Mouse (Mus musculus) fibroblast of lung, adult 2 months (primary cell): ENCODE measurements around the gene Tob1.
A peak's percentile ranks its signal among the peaks of the same experiment; 100 is the strongest.

Experiments
- DNase-seq: peaks from one replicate; pipeline ENCODE4 v3.0.0-alpha.2; 2011; ENCODE audit warnings: low read depth

Gene Tob1

DNA sequence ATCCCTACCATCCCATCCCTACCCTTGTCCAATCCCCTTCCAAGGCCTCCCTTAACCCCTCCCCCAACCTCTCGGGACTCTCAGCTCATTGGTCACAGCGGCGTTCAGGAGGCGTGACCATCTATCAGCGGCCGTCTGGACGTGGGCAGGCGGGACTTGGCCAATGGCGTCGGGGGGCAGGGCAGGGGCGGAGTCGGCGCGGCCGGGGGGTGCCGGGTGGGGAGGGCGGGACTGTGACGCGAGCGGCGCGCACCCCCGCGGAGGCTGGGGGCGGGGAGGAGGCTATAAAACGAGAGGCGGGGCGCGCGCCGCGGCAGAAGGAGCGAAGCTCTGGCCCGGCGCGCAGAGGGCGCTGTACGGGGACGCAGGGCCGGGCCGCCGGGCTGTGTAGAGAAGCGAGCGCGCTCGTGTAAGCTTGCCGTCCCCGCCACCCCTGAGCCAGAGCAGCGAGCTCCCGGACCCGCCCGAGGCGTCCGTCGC, at the start of gene Tob1:
Tob1 (plus strand) TSS at position 331 of the 480 bp plus-strand sequence.
- DNase-seq, result peak; percentile 95

DNA sequence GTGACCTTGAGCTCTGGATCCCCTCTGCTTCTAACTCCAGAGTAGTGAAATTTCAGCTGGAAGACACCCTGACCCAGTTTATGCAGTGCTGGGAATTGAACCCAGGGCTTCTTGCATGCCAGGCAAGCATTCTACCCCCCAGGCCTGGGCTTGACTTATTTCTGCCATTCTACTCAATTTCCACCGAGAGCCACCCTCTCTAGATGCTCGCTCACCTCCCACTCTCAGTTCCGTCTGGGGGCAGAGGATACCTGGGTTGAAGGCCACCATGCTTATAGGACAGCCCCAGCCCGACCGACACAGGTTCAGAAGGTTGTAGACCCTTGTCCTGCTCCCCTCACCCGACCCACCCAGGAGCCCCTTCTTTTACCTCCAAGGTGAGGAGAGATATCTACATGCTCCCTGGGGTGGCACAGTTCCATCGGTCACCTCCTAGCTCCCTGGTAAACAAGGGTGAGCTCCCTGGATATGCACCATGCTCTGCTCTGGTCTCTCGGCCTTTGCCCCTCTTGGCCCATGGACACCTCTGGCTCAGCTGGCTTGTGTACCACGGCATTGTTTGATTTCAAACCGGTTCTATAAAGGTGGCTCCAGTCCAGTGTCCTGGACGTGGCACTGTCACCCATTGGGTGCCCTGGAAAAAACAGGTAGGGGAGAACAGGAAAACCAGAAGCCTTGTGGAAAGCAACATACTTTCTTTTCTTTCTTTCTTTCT, 49.2 kb upstream of the Tob1 start:
- DNase-seq, result no peak

GRCm38 (mm10) chr11:94163005-94163767, 48.1 kb upstream of the Tob1 start:
- DNase-seq, result no peak

DNA sequence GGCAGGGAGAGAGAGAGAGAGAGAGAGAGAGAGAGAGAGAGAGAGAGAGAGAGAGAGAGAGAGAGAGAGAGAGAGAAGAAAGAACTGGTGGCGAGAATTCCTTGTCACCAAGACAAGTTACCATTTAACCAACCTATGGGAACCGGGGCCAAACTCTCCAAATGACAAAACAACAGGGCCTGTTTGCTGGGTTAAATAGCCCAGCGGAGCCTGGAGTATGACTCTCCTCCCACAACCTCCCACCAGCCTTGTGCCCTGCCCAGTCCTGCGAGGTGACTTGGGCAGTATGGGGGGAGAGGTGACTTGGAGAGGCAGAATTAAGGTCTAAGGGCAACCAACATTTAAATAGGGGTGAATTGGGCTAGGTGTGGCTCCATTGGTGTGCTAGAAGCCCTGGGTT, 45.5 kb upstream of the Tob1 start:
- no peak for DNase-seq

DNA sequence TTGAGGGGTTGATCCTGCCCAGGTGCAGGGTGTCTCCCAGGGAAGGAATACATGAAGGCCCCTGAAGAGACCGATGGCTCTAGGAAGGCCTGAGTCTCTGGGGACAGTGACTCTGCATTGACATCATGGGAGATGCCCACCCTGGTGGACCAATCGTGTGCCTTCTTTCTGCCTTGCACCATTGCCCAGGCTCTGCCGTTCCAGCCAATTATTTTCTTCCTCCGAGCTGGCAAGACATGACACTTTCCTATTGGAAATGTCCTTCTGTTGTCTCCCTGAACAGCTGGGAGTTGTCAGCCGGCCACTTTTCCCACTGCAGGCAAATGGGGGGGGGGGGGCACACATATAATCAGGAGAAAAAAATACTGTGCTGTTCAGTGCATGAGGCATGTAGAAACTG, 43.0 kb upstream of the Tob1 start:
- DNase-seq, result no peak

DNA sequence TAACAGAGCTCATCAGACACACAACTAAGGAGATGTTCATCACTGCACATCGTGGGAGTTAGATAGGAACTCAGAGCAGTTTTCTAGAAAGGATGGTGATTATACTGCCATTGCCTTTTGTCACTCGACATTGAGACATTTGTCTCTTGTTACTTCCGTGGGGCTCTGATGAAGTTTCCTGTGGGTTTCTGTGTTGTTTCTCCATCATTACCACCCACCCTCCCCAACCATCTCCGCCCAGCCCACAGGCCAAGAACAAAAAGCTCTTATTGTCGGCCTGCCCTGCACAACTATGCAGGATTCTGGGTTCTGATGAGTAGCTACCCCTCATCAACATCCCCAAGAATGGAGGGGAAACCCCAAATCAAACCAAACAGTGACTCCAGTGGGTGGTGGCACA, 41.7 kb upstream of the Tob1 start:
- no peak for DNase-seq

GRCm38 (mm10) chr11:94171691-94172090, 39.6 kb upstream of the Tob1 start:
- DNase-seq, result no peak

- no peak for DNase-seq
These were observed 39.1 kb upstream of the Tob1 start for GRCm38 (mm10) chr11:94172186-94172585.

DNA sequence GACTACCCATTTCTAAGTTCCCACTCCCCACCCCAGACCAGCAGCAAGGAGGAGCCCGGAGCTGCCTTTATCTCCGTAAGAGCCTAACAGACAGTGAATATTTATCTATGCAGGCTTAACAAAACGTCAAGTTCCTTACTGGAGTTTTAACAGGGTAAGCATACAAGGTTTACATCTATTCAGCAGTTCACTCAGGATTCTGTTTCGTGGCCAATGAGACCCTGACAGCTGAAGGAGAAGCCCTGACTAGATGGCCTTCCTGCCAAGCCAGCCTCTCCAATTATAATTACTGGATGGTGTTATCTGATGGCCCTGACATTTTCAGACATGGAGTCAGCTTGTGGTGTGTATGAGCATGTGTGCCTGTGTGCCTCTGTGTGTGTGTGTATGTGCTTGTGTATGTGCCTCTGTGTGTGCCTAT, 37.5 kb upstream of the Tob1 start:
- DNase-seq, result no peak

DNA sequence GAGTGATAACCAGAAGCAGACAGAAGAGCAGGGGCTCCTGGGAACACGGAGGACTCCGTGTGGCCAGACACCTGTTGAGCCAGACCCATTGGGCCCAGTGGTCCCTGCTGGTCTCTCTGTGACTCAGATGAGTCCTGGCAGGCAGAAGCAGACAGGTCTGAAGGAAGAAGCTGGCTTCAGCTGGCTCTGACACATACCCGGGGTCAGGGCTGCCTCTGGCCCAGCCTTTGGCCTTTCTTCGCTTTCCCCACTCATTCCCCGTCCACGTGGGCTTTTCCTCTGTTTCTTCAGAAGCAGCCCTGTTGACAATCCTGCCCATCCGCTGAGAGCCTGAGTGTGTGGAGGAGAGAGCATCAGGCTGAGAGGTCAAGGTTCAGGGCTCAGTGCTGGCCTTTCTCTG, 36.0 kb upstream of the Tob1 start:
- DNase-seq, result no peak

DNA sequence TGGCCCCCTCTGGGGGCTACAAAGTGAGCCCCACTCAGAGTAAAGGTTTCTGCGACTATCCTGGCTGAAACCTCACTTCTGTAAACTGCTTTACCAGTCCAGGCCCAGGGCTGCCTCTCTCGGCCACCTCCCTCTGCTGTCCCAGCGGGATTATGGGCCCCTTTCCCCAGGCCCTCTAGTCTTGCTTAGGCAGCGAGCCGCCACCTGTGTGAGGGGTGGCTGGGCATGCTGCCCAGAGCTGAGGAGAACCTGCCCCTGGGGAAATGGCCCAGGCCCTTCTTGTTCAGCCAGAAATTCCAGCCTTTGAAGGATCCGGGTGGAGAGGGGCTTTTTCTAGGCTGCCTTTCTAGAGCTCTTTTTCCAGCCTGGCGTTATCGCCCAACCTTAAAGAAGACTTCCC, 35.6 kb upstream of the Tob1 start:
- DNase-seq, result no peak

DNA sequence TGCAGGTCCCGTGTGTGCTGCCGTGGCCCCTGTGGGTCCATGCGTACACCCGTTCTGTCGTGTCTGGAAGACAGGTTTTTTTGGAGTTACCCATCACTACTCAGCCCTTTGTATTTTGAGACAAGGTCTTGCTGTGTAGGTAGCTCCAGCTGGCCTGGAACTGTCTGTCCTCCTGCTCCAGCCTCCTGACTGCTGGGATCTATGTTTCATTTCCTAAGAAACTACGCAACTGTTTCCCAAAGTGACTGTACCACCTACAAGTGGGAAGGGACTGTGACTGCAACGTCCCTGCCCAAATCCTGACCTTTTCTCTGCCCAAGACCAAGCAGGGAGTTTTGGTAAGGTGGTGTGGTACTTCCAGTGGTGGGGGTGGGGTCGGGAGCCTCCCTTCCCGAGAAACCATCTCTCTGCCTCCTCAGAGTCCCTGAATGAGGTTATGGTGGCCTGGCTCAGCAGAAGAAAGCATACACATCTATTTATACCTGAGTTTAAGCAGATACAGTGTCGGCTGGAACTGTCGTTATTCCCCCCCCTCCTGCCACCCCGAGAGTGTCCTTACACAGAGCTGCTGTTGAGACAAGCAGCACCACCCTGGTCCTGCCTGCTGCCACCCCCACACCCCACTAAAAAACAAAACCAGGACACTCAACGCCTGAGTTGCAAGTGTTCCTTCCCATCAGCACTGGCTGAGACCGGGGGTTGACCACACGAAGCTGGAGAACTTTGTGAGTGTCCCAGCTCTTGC, 33.2 kb upstream of the Tob1 start:
- no peak for DNase-seq

- no peak for DNase-seq
These were observed 31.5 kb upstream of the Tob1 start for GRCm38 (mm10) chr11:94179768-94180167.

GRCm38 (mm10) chr11:94180194-94180593, 31.1 kb upstream of the Tob1 start:
- DNase-seq, result no peak

DNA sequence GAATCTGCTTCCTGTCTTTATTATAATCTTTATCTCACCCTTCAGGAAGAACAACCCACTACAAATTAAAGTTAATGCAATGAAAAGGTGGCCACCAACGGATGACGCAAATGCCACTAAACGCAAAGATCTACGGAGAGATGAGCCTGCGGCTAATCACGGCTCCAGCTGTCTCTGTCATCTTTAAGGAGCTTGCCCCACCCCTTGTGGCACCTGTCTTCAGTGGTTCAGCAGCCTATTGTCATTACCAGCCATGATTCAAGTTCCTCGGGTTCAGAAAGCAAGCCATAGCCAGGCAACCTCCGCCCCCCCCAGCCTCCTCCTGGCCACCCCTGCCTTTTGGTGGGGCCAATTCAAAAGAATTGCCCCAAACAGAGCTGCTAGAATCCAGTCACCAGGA, 29.6 kb upstream of the Tob1 start:
- no peak for DNase-seq

DNA sequence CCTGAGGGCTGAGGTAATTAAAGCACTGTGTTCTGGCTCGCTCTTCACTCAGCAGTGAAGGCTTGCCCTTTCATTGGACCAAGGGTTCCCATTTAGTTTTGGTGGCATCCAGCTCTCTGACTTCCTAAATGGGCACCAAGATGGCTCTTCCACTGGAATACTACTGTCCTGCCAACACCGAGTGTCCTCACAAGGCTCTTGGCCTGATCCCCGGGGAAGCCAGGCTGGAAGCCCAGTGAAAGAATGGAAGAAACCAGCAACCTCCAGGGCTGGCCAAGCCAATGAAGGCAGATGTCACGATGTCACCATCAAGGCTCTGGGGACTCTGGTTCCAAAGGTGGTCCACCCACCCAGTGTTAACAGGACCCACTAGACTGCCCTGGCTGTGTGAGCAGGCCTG, 28.5 kb upstream of the Tob1 start:
- no peak for DNase-seq

GRCm38 (mm10) chr11:94183120-94183519, 28.1 kb upstream of the Tob1 start:
- DNase-seq, result no peak

GRCm38 (mm10) chr11:94183671-94184070, 27.6 kb upstream of the Tob1 start:
- no peak for DNase-seq

DNA sequence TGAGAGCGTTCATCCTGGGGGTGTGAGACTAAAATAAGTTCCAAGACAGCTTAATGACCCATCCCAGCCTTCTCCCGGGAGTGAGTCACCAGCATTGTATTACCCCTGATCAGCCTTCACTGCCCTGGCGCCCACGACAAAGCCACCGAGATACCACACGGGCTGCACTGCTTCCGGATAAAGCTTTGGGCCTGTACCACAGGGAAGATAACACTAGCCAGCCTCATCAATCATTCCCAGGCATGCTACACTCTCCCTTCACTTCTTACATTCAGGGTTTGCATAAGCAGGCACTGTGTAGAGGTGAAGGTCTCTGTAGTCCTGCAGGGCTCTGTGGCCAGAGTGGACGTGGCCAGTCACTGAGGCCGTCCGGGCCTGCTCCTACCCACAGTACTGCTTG, 21.7 kb upstream of the Tob1 start:
- DNase-seq, result no peak

- DNase-seq, result no peak
These were observed 20.6 kb upstream of the Tob1 start for GRCm38 (mm10) chr11:94190665-94191064.

GRCm38 (mm10) chr11:94193109-94193508, 18.1 kb upstream of the Tob1 start:
- DNase-seq, result no peak

DNA sequence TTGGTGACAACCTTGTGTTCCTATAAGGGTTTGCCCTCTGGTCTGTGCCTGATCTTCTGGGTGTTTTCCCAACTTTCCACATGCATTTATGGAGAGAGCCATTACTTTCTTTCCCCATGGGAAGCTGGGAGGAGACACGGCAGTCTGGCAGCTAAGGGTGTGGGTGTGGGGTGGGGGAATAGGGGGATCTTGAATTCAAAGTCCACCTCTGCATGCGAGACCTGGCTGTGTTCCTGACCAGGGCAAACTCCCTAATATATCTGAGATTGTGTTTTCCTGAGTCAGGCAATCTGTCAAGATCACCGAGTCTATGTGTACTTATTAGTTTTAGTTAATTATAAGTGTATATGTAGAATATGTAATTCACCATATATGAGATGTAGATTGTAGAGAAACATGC, 14.9 kb upstream of the Tob1 start:
- DNase-seq, result no peak
